Mouse (Mus musculus) heart, postnatal 0 days (tissue): ENCODE data around the gene Ccdc180.

ENCODE experiments used
- CTCF ChIP-seq: IDR thresholded peaks from 2 replicates; pipeline ENCODE4 v1.5.1; 2016; ENCODE audit warnings: antibody characterized with exemption, control low read depth, low read depth
- EP300 ChIP-seq: IDR thresholded peaks from 2 replicates; pipeline ENCODE4 v1.6.1; 2016; ENCODE audit warnings: antibody characterized with exemption, low read depth

DNA sequence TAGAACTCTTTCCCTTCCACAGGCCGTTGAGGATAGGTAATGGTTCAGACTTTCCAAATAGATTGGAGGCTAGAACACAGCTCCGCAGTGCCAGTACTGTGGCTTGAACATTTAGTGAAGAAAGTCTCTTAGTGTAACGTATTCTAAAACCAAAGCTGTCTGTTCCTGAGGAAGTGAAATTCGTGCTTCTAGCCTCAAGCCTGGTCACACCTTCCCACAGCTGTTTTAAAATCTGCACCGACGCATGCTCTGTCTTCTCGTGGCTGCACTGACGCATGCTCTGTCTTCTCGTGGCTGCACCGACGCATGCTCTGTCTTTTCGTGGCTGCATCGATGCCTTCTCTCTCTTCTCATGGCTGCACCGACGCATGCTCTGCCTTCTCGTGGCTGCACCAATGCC lies 6.9 kb upstream of the Ccdc180 start:
- TF ChIP-seq EP300 (no peak), CTCF (no peak)
